Mouse (Mus musculus) frontal cortex, adult 2 months (tissue): Measurements from ENCODE around the gene Prune2. TPM values are rescaled to one million over a fixed set of nuclear protein-coding genes. Genes with fewer than 3 reads are reported as not detected.

ENCODE experiments used
- DNase-seq, 2 experiments: peaks; one replicate each; pipeline ENCODE4 v3.0.0; 2022; ENCODE audit warnings: low spot score in 1 of 2; ENCODE audit errors: extremely low spot score in 1 of 2
- polyA plus RNA-seq: library from polyadenylated mRNA; depleted of rRNA; stranded (reverse); fragments of >200 nt; gene quantifications from 2 replicates; pipeline ENCODE4 v1.2.3, GENCODE M21; 2012

Gene Prune2
- polyA plus RNA-seq, 1 experiment = 72.7 TPM

- no peak for DNase-seq
These were observed 38.3 kb downstream of the Prune2 start for GRCm38 (mm10) chr19:16994260-16994659.

GRCm38 (mm10) chr19:16997915-16998314, 42.0 kb downstream of the Prune2 start:
- DNase-seq = no peak

- DNase-seq = no peak
These were observed 50.4 kb downstream of the Prune2 start for GRCm38 (mm10) chr19:17006220-17006907.

DNA sequence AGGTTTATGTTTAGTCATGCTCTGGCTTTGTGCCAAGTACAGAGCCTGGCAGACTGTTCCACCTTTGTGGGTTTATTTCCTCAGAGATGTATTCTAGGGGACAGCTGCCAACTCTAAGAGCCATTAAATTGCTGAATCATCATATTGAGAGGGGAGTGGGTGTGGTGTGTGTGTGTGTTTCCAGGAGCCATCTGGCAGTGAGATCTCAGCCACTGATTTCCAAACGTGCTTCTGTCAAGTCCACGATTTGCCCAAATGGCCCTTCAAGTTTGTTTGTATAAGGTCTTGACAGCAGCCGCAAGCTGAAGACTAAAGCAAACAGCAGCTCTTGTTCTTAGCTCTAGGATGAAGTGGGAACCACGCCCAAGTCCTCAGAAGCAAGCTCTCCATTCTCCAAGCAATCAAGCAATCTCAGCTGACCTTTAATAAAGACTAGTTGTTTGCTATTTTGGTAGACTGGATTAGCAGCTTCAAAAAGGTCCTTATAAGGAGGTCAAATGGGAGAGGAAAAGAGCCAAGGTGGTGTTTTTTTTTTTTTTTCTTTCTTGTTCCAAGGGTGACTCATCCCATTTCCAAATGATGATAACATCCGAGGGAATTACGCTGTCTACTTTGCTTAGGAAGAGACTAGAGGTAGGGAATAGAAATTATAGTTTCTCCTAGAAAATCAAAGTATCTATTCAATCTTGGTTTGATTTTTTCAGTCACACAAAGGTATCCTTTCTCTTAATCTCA, 55.5 kb downstream of the Prune2 start:
- DNase-seq = peak; percentile 9 to 49

GRCm38 (mm10) chr19:17013085-17013484, 57.2 kb downstream of the Prune2 start:
- no peak for DNase-seq

DNA sequence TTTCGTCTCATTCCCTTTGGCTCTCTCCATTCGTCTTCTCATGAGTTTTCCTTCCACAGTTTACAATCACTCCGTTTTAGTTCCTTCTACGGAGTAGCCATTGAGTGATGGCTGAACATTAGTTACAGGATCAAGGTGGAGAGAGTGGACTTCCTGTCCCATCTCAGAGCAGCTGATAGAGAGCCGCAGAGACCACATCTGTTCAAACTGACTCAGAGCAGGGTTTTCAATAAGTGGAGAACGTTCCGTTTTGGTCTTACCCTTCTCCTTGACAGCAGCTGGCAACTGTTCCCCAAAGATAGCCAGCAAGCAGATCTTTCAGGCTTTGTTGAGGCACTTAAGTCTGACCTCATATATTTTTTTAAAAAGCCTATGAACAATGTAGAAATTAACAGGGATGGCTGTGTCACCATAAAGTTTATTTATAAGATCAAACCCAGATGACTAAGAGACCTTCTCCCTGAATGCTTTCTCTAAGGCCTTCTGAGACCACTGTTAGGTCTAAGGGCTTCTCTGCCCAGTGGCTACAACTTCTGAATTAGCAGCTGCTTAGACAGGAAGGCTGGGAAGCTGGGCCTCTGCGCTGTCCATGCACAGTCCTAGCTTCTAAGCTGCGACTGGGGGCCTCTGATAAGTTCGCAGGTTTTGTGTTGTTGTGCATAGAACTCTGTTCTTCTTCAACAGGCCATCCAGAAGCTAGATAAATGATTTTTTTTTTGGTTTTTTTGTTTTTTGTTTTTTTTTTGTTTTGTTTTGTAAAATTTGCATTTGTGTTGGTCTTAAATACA, 58.6 kb downstream of the Prune2 start:
- DNase-seq = no peak

- DNase-seq = peak in 1 of 2 experiments; percentile 19
These were observed 68.8 kb downstream of the Prune2 start for GRCm38 (mm10) chr19:17024748-17025147.

DNA sequence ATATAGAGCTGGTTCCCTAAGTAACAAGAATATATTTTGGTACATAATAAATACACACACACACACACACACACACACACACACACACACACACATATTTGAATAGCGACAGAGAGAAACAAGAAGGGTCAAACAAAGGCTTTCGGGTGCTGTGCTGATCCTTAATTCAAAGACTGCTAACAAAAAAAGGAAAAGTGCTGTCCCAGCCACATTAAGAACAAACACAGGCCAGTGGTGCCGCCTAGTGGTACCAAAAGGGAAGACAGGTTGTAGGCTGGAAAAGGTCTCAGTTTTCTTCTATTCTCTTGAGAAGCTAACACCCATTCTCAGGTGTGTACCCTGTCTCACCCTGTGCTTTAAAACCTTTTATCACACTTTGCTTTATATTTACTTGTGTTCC, 74.4 kb downstream of the Prune2 start:
- peak; percentile 9 to 79 for DNase-seq

DNA sequence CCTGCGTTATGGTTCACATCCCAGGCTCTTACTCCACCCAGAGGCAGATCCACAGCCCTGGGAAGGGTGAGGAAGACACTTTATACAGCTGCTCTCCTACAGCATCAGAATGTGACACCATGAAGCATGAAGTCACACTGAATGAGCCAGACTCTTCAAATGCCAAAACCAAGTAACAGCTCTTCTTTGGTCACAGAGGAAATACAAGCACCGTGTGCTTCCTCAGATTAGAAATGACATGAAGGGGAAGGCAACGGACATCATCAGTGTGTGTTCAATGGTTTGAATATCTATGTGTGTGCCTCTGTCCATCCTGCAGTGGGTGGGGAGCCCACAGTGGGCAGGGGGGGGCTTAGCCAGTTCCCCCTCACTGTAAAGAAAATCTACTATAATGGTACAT, 76.4 kb downstream of the Prune2 start:
- DNase-seq = no peak

DNA sequence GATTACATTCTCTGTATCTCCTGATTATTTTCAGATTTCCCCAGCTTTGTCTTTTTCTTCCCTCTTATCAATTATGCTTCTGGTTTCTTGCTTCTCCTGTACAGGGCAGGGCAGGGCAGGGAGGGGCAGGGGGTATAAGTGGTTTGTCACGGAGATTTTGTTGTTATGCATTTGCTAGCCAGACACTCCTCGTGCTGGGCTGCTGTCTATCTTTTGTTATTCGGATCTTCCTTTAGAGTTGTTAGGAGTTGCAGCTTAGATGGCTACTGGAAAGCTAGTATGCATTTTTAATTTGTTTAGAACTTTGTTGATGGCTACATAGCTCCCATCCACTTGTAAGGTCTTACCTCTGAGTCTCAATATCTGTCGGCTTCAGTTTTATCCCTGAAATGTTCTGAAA, 91.0 kb downstream of the Prune2 start:
- no peak for DNase-seq

DNA sequence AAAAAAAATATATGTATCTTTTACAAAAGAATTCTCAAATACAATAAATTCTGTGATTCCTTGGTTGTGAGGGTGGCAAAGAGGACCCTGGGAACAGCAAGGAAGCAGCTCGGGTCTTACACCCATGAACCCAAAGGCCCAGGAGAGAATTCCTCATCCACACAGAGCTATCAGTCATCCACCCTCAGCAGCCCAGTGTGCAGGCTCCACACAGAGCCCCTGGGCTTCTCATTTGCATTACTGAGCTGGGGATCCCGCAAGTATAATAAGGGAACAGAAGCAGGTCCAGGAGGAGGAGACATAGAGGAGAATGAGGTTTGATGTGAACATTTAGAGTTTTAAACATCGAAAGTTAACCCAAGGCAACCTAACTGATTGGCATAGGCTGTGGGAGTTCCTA, 100.0 kb downstream of the Prune2 start:
- no peak for DNase-seq

DNA sequence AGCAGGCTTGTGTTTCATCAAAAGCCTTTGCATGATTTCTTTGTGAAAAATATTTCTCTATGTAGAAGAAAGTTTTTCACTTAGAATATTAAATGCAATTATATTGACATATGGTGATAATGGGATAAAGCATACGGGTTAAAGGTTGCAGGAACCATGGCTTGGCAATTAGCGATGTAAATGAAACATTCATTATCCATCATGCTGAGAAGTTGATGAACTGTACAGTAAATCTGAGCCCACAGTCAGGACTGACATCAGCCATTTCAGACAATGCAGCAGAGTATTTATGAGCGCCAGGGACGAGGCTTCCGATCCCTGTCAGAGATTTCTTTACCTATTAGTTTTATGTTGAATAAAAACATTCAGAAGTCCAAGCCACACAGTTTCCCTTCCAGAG, 104.2 kb downstream of the Prune2 start:
- DNase-seq = no peak

- DNase-seq = no peak
These were observed 108.5 kb downstream of the Prune2 start for GRCm38 (mm10) chr19:17064421-17064820.

- no peak for DNase-seq
These were observed 113.1 kb downstream of the Prune2 start for GRCm38 (mm10) chr19:17069067-17069466.

- DNase-seq = peak in 1 of 2 experiments; percentile 6
These were observed 115.3 kb downstream of the Prune2 start for GRCm38 (mm10) chr19:17071205-17071604.

DNA sequence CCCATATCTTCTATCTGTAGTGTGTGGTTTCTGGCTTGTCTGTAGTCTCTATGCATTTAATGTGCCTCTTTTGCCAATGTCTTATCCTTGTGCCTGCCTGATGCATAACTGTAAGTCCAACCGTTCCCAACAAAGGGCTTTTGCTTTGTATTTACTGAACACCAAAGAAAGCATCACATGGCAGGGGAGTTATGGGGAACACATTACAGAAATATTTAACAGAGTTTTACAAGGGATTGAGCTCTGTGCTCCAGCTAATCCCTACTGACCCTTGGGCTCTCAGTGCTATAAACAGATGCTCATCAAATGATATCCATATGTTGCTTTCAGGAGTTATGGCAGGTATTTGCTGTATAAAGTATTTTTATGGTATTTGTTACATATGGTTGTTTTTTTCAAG, 116.3 kb downstream of the Prune2 start:
- DNase-seq = no peak

DNA sequence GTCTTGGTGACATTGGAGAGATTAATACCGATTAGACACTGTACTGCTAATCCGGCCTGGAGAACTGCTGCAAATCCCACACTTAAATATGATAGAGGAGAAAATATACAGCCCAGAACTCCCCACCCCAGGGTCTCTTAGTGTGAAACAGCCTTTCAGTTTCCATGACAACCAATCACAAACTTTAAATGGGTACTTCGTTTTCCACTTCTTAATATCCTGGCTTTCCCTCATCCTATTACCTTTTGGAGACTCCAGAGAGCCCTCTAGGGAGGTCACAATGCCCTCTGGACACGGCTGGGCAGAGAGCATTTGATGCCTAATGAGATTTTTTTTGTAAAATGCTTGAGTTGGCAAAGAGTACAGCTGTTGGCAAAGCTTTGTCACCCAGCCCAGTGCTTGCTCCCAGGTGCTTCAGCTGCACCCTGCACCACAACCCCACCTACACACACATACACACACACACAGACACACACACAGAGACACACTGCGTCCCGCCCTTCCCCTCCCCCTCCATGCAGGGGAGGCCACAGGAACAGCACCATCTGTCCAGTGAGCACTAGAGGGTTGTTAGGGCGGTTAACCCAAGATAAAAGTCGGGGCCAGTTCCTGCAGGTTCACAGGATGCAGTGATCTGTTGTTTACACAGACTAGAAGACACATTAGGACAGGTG, 122.9 kb downstream of the Prune2 start:
- DNase-seq = no peak

DNA sequence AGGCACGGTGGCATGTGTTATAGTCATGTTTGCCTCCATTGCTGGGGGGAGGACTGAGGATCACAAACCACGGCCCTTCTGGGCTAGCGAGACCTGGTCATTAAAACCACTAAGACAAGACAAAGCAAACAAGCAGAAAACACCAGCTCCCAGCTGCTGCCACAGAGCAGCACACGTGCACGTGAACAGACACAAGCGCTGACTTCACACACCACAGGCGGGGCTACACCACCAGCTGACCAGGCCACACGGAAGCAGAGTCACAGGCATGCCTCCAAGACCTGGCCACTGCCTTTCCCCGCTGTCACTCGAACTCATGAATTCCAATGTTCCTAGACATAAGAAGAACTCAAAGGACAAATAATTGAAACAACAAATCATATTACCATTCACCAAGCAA, 125.5 kb downstream of the Prune2 start:
- no peak for DNase-seq

GRCm38 (mm10) chr19:17094067-17094466, 138.1 kb downstream of the Prune2 start:
- no peak for DNase-seq

- DNase-seq = no peak
These were observed 140.4 kb downstream of the Prune2 start for GRCm38 (mm10) chr19:17096338-17096737.

- no peak for DNase-seq
These were observed 141.3 kb downstream of the Prune2 start for GRCm38 (mm10) chr19:17097210-17097609.
